Mouse (Mus musculus): Measurements from ENCODE around the gene Slc2a3. TPM values are rescaled to one million over a fixed set of nuclear protein-coding genes. Genes with fewer than 3 reads are reported as not detected.

Gene Slc2a3
- polyA plus RNA-seq, 1 experiment from 2014 or later: 8.4 TPM

Small RNAs within 50 kb of the gene (microRNA-seq; reads per million reads assigned to microRNA genes)
- gene Mir7231: not detected

Other genes starting within 250 kb of the Slc2a3 start
- 0.14 TPM in 1 of 2 replicates, not detected in the other for gene Aicda, start 247.8 kb downstream of the Slc2a3 start, polyA plus RNA-seq (2015; fragmentation: Nextera tagmentation; extraction: Ambion mirVana)
- gene Apobec1, start 199.2 kb downstream of the Slc2a3 start, polyA plus RNA-seq (2015; fragmentation: Nextera tagmentation; extraction: Ambion mirVana): 3.3 and 5.7 TPM in 2 replicates
- 0.11 and 0.33 TPM in 2 replicates for gene Gdf3, start 191.6 kb downstream of the Slc2a3 start, polyA plus RNA-seq (2015; fragmentation: Nextera tagmentation; extraction: Ambion mirVana)
- gene Dppa3, start 175.2 kb downstream of the Slc2a3 start, polyA plus RNA-seq (2015; fragmentation: Nextera tagmentation; extraction: Ambion mirVana): 0.28 TPM in 1 of 2 replicates, not detected in the other
- gene Nanog, start 94.2 kb downstream of the Slc2a3 start, polyA plus RNA-seq (2015; fragmentation: Nextera tagmentation; extraction: Ambion mirVana): 0.56 and 0.79 TPM in 2 replicates
- 5.0 and 6.7 TPM in 2 replicates for gene Foxj2, start 18.3 kb upstream of the Slc2a3 start, polyA plus RNA-seq (2015; fragmentation: Nextera tagmentation; extraction: Ambion mirVana)
- 2.8 and 4.3 TPM in 2 replicates for gene C3ar1, start 54.5 kb upstream of the Slc2a3 start, polyA plus RNA-seq (2015; fragmentation: Nextera tagmentation; extraction: Ambion mirVana)
- 48.3 and 49.5 TPM in 2 replicates for gene Necap1, start 72.8 kb upstream of the Slc2a3 start, polyA plus RNA-seq (2015; fragmentation: Nextera tagmentation; extraction: Ambion mirVana)
- gene Clec4a1, start 120.2 kb upstream of the Slc2a3 start, polyA plus RNA-seq (2015; fragmentation: Nextera tagmentation; extraction: Ambion mirVana): 2.0 and 2.3 TPM in 2 replicates
- gene Clec4a3, start 150.9 kb upstream of the Slc2a3 start, polyA plus RNA-seq (2015; fragmentation: Nextera tagmentation; extraction: Ambion mirVana): 1.7 and 4.3 TPM in 2 replicates
- not detected in 2 replicates for gene Clec4a4, start 188.7 kb upstream of the Slc2a3 start, polyA plus RNA-seq (2015; fragmentation: Nextera tagmentation; extraction: Ambion mirVana)
- not detected in 2 replicates for gene Clec4b1, start 248.3 kb upstream of the Slc2a3 start, polyA plus RNA-seq (2015; fragmentation: Nextera tagmentation; extraction: Ambion mirVana)